10 mouse cellular contexts compared by ENCODE assay signal in genomic region chr7:99386030-99386429, GRCm38 (mm10). TPM values are rescaled to one million over a fixed set of nuclear protein-coding genes. Genes with fewer than 3 reads are reported as not detected.
DNase-seq lines count a peak whose midpoint lies in the region; ATAC-seq lines count a peak whose summit lies in the region.
"Had no signal": no experiment of that assay in that cellular context is flagged by ENCODE, and none has a peak within 500 bp of the region (broad histone marks: within the 10 kb centered on the region; RNA-seq: fewer than 3 reads in every experiment).

No protein-coding gene starts in this region.

- 41% methylated on average over 5 of the region's 5 CpGs for WGBS in limb, embryonic 13.5 days

- H3K27me3 ChIP-seq in limb, embryonic 13.5 days = peaks cover 11% of the 10 kb centered on the region

- H3K27ac ChIP-seq in limb, embryonic 13.5 days = no peak overlapping the region

- no peak overlapping the region for H3K4me2 ChIP-seq in limb, embryonic 13.5 days (replicated peaks)

- no peak for DNase-seq in cerebellum, postnatal 4 days (ENCODE audit: low spot score in 2 of 2)
- peak; percentile 75 for DNase-seq in cerebellum, adult 11 months
- peak; percentile 60 to 71 for DNase-seq in gastrocnemius, postnatal 36 days
- no peak for DNase-seq in layer of hippocampus, postnatal 25 days (ENCODE audit: extremely low spot score in 1 of 2, low spot score in 1 of 2)
- no peak for DNase-seq in ovary, adult 18-20 months (ENCODE audit: low spot score)
- no peak for DNase-seq in ovary, postnatal 36 days (ENCODE audit: low spot score)
- DNase-seq: liver had no signal

- H3K4me3 ChIP-seq in limb, embryonic 13.5 days = no peak overlapping the region

- ATAC-seq in cerebellum, adult (ENCODE audit: insufficient number of reproducible peaks, low FRiP score, low TSS enrichment) = 0 out of 2 replicates have a peak, but pooled peaks have one; percentile 16
- ATAC-seq in limb, embryonic 13.5 days (ENCODE audit: low FRiP score, low read depth) = no peak
- ATAC-seq: activated CD4-positive, CD25-positive, alpha-beta regulatory T cell, adult 4 months had no signal

- H3K9me3 ChIP-seq in limb, embryonic 13.5 days = no peaks in the 10 kb centered on the region

- H3K4me1 ChIP-seq in limb, embryonic 13.5 days = peaks cover 48% of the 10 kb centered on the region

- intact Hi-C loops in gastrocnemius, postnatal 36 days (cut with DNase I) = no loop called here

- H3K36me3 ChIP-seq in limb, embryonic 13.5 days = 0 out of 2 replicates have a peak, but pooled peaks cover 10% of the 10 kb centered on the region

- peak overlapping the region; percentile 31; the same call in 1 of the 2 replicates for H3K9ac ChIP-seq in limb, embryonic 13.5 days

RNA-seq across cellular contexts. Expression of gene Gdpd5, which starts 4.8 kb away (rescaled TPM):
- 1 to 10 TPM; 2.6 to 4.6 TPM for total RNA-seq in gastrocnemius, postnatal 36 days (2021)
- polyA plus RNA-seq in limb, embryonic 13.5 days (2015; fragmentation: Nextera tagmentation; extraction: Ambion mirVana) = 14.0 and 14.5 TPM in 2 replicates
- 10 to 100 TPM; 20.3 to 26.2 TPM for total RNA-seq in layer of hippocampus, postnatal 25 days (2021)

RNA-seq across cellular contexts. Expression of gene Serpinh1, which starts 33.0 kb away (rescaled TPM):
- total RNA-seq in gastrocnemius, postnatal 36 days (2021) = 100 to 1,000 TPM in 1 of 2 experiments, 10 to 100 TPM in 1; 69.4 to 103 TPM
- polyA plus RNA-seq in limb, embryonic 13.5 days (2015; fragmentation: Nextera tagmentation; extraction: Ambion mirVana) = 1,782 and 1,939 TPM in 2 replicates
- total RNA-seq in layer of hippocampus, postnatal 25 days (2021) = 10 to 100 TPM; 29.1 to 30.3 TPM
- polyA plus RNA-seq: activated CD4-positive, CD25-positive, alpha-beta regulatory T cell, adult 4 months had no signal

Comparison
In these comparisons a context has a peak if more than half of its experiments do, and no peak if none do; other contexts are left out.
1. DNase-seq: peak in cerebellum, adult 11 months (single experiment) and gastrocnemius, postnatal 36 days (2 of 2); none in cerebellum, postnatal 4 days (0 of 2), layer of hippocampus, postnatal 25 days (0 of 2), ovary, adult 18-20 months (single experiment) and ovary, postnatal 36 days (single experiment).